Mouse (Mus musculus): ENCODE results near the gene Lcp2.

The Lcp2 gene

GRCm38 (mm10) chr11:34046767-34047541, at the start of gene Lcp2:
Lcp2 (plus strand) TSS chr11:34046920.
- DNase-seq = peak; percentile 14

GRCm38 (mm10) chr11:33998244-33998643, 48.5 kb upstream of the Lcp2 start:
- DNase-seq = no peak

- DNase-seq = no peak
These were observed 46.3 kb upstream of the Lcp2 start for GRCm38 (mm10) chr11:34000416-34000815.

GRCm38 (mm10) chr11:34001938-34002592, 44.7 kb upstream of the Lcp2 start:
- peak; percentile 34 for DNase-seq

- DNase-seq = no peak
These were observed 44.1 kb upstream of the Lcp2 start for GRCm38 (mm10) chr11:34002593-34002965.

GRCm38 (mm10) chr11:34007616-34008015, 39.1 kb upstream of the Lcp2 start:
- no peak for DNase-seq

- DNase-seq = peak; percentile 31
These were observed 38.5 kb upstream of the Lcp2 start for GRCm38 (mm10) chr11:34008214-34008613.

- DNase-seq = peak; percentile 38
These were observed 38.0 kb upstream of the Lcp2 start for GRCm38 (mm10) chr11:34008702-34009101.

GRCm38 (mm10) chr11:34009316-34010087, 37.2 kb upstream of the Lcp2 start:
- no peak for DNase-seq

- peak; percentile 8 for DNase-seq
These were observed 36.4 kb upstream of the Lcp2 start for GRCm38 (mm10) chr11:34010133-34010858.

- peak; percentile 50 for DNase-seq
These were observed 35.9 kb upstream of the Lcp2 start for GRCm38 (mm10) chr11:34010859-34011172.

- DNase-seq = no peak
These were observed 34.6 kb upstream of the Lcp2 start for GRCm38 (mm10) chr11:34012007-34012652.

GRCm38 (mm10) chr11:34025091-34025490, 21.6 kb upstream of the Lcp2 start:
- DNase-seq = no peak

GRCm38 (mm10) chr11:34029658-34030057, 17.1 kb upstream of the Lcp2 start:
- DNase-seq = no peak

GRCm38 (mm10) chr11:34031015-34031805, 15.5 kb upstream of the Lcp2 start:
- DNase-seq = peak; percentile 64

- DNase-seq = peak; percentile 37
These were observed 12.7 kb upstream of the Lcp2 start for GRCm38 (mm10) chr11:34034008-34034505.

- no peak for DNase-seq
These were observed 11.9 kb upstream of the Lcp2 start for GRCm38 (mm10) chr11:34034794-34035193.

GRCm38 (mm10) chr11:34035909-34036658, 10.6 kb upstream of the Lcp2 start:
- no peak for DNase-seq

- DNase-seq = no peak
These were observed 6.7 kb upstream of the Lcp2 start for GRCm38 (mm10) chr11:34040061-34040460.

GRCm38 (mm10) chr11:34042808-34043207, 3.9 kb upstream of the Lcp2 start:
- no peak for DNase-seq

GRCm38 (mm10) chr11:34047542-34047937, 820 bp downstream of the Lcp2 start:
- no peak for DNase-seq

Measured in layer of hippocampus, adult 9-11 months (tissue).